ENCODE assay signal across 18 mouse cellular contexts in the genomic region with DNA sequence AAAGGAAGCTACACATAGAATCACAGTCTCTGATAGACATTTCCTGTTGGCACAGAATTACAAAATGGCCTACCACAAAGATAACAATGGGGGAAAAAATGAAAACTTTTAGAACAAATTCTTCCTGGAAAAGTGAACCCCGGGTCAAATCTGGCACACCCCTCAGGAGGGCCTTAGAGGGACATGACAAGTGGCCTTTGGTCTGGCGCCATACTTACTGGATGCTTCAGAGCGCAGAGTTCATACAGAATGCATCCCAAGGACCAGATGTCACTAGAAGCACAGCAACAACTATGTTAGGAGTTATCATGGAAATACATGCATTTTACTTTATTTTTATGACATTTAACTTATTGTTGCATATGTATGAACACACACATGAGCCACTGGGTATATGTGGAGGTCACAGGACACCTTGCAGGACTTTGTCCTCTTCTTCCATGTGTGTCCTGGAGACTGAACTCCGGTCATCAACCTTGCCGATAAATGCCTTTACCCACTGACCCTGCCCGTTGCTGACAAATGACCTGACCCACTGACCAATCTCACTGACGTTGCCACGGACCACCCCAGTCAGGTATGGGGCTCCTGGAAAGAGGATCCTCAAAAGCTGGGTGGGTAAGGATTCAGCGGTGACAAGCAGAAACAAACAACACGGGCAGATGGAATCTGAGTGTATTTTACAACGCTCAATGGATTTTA. TPM values are rescaled to one million over a fixed set of nuclear protein-coding genes. Genes with fewer than 3 reads are reported as not detected.
"Had no signal": no experiment of that assay in that cellular context is flagged by ENCODE, and none has a peak within 500 bp of the region (broad histone marks: within the 10 kb centered on the region; RNA-seq: fewer than 3 reads in every experiment).

No protein-coding gene starts in this region.

- ATAC-seq: lung, postnatal 0 days; midbrain, embryonic 16.5 days had no signal

- H3K9ac ChIP-seq: limb, embryonic 15.5 days; liver, embryonic 15.5 days; midbrain, embryonic 12.5 days; neural tube, embryonic 13.5 days; stomach, embryonic 15.5 days had no signal

- H3K4me3 ChIP-seq: limb, embryonic 15.5 days; liver, embryonic 15.5 days; midbrain, embryonic 12.5 days; neural tube, embryonic 13.5 days; stomach, embryonic 15.5 days had no signal

- H3K9me3 ChIP-seq: limb, embryonic 15.5 days; liver, embryonic 15.5 days; midbrain, embryonic 12.5 days; neural tube, embryonic 13.5 days; stomach, embryonic 15.5 days had no signal

- H3K4me1 ChIP-seq: limb, embryonic 15.5 days; midbrain, embryonic 12.5 days; neural tube, embryonic 13.5 days; stomach, embryonic 15.5 days had no signal

- DNase-seq: kidney, adult 11 months; kidney, adult 9 months; layer of hippocampus, adult 9-11 months; layer of hippocampus, postnatal 36 days; retina, postnatal 1 day; right cerebral cortex, postnatal 4 days; thymus, adult 2 months; thymus, postnatal 25 days had no signal

- H3K4me2 ChIP-seq: limb, embryonic 15.5 days; liver, embryonic 15.5 days; midbrain, embryonic 12.5 days; neural tube, embryonic 13.5 days; stomach, embryonic 15.5 days had no signal

- H3K27ac ChIP-seq: limb, embryonic 15.5 days; liver, embryonic 15.5 days; midbrain, embryonic 12.5 days; neural tube, embryonic 13.5 days; stomach, embryonic 15.5 days had no signal

- H3K27me3 ChIP-seq: limb, embryonic 15.5 days; liver, embryonic 15.5 days; midbrain, embryonic 12.5 days; neural tube, embryonic 13.5 days; stomach, embryonic 15.5 days had no signal

- H3K36me3 ChIP-seq: liver, embryonic 15.5 days; stomach, embryonic 15.5 days had no signal

RNA-seq across cellular contexts. Expression of a gene that starts 24.9 kb away (rescaled TPM):
- total RNA-seq: megakaryocyte-erythroid progenitor cell, adult 5-6 weeks had no signal
- polyA plus RNA-seq: limb, embryonic 11.5 days; spleen, adult 2 months had no signal
